Mouse (Mus musculus): Measurements from ENCODE around the gene Adal. TPM values are rescaled to one million over a fixed set of nuclear protein-coding genes. Genes with fewer than 3 reads are reported as not detected.

Gene Adal
- polyA plus RNA-seq, 1 experiment from 2014 or later: 32.1 TPM

DNA sequence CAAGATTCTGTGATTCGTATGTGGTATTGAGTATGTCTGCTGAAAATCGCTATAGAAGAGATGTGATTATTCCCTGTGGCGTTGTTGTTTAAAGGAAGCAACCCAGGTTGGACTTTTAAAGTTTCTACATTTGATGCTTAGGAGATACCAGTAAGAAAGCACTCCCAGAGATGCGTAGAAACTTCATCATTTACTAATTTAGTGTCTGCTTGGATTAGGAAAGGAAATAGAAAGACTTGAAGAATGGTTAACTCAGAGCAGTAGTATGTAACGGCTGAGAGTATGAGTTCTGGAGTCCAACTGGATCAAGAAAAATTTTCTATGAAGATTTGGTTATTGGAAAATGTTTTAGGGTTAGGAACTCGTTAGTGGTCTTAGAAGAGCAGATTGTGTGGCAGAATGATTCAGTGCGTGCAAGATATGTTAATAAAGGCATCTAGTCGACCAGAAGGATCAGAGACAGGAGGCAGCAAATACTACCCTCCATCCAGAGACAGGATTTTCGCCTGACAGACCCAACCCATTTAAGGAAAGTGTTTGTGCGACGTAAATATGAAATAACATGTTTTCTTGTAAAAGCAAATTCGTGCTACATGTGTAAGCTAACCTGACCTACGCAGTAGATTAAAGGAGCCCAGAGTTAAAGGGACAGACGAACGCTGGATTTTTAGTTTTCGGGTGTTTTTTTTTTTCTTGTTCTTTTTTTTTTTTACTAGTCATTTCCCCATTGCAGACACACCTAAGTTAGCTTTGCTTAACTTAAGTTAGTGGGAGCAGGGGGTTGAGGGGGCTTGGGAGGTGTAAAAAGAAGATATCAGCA is 1.2 kb downstream of the Adal start:
- peaks cover 41% of the 10 kb centered on the region for H3K4me1 ChIP-seq
- H3K4me3 ChIP-seq: peak overlapping the region; percentile 77
- 0 out of 2 replicates have a peak, but pooled peaks cover 10% of the 10 kb centered on the region for H3K36me3 ChIP-seq (replicated peaks)
- peak overlapping the region; percentile 84 for H3K4me2 ChIP-seq
- H3K9me3 ChIP-seq: no peaks in the 10 kb centered on the region
- H3K27ac ChIP-seq: peak overlapping the region; percentile 99
- WGBS: 73% methylated on average over 16 of the region's 16 CpGs
- H3K9ac ChIP-seq: peak overlapping the region; percentile 91
- no peak for ATAC-seq (replicated peaks)
- H3K27me3 ChIP-seq (replicated peaks): no peaks in the 10 kb centered on the region

GRCm38 (mm10) chr2:121142415-121142814 is 2.2 kb downstream of the Adal start:
- H3K4me2 ChIP-seq: no peak overlapping the region
- no peak overlapping the region for H3K9ac ChIP-seq
- no peaks in the 10 kb centered on the region for H3K27me3 ChIP-seq (replicated peaks)
- H3K4me1 ChIP-seq: peaks cover 37% of the 10 kb centered on the region
- no peak overlapping the region for H3K4me3 ChIP-seq
- H3K36me3 ChIP-seq (replicated peaks): 0 out of 2 replicates have a peak, but pooled peaks cover 12% of the 10 kb centered on the region
- no peak for ATAC-seq (replicated peaks)
- WGBS: 39% methylated on average over 2 of the region's 2 CpGs
- H3K27ac ChIP-seq: no peak overlapping the region
- no peaks in the 10 kb centered on the region for H3K9me3 ChIP-seq

DNA sequence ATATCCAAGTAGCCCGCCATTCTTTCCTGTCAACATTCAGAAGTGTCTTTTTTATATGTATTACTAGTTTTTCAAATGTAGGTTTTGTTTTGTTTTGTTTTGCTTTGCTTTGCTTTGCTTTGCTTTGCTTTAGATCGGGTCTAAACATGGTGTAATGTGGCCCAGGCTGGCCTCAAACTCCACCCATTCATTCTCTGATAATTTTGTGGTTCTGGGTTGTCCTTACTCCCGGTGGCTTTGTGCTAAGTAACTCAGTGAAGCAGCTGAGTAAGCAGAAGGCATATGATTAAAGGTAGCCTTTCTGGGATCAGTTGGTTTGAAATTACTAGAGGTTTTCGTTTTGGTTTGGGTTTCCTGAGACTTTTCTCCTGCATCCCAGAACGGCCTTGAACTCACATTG is 9.5 kb downstream of the Adal start:
- Histone ChIP-seq H3K4me2 (no peak overlapping the region), H3K4me1 (no peaks in the 10 kb centered on the region), H3K4me3 (no peak overlapping the region), H3K27me3 (replicated peaks) (no peaks in the 10 kb centered on the region), H3K9ac (no peak overlapping the region), H3K36me3 (replicated peaks) (peaks cover 30% of the 10 kb centered on the region; the same call in 1 of the 2 replicates), H3K9me3 (no peaks in the 10 kb centered on the region), H3K27ac (no peak overlapping the region)
- ATAC-seq (replicated peaks): no peak
- WGBS: 90% methylated on average over 5 of the region's 5 CpGs

GRCm38 (mm10) chr2:121153100-121153499 is 12.9 kb downstream of the Adal start:
- Histone ChIP-seq H3K27me3 (replicated peaks) (no peaks in the 10 kb centered on the region), H3K4me1 (no peaks in the 10 kb centered on the region), H3K4me2 (no peak overlapping the region), H3K4me3 (no peak overlapping the region), H3K36me3 (replicated peaks) (peaks cover 33% of the 10 kb centered on the region; the same call in 1 of the 2 replicates), H3K9me3 (no peaks in the 10 kb centered on the region), H3K9ac (no peak overlapping the region), H3K27ac (no peak overlapping the region)
- WGBS: 94% methylated on average over 3 of the region's 3 CpGs
- ATAC-seq (replicated peaks): no peak

- 75% methylated on average over 4 of the region's 4 CpGs for WGBS
- peaks cover 32% of the 10 kb centered on the region for H3K4me1 ChIP-seq
- H3K36me3 ChIP-seq (replicated peaks): peaks cover 2% of the 10 kb centered on the region; the same call in 1 of the 2 replicates
- no peaks in the 10 kb centered on the region for H3K27me3 ChIP-seq (replicated peaks)
- peak overlapping the region; percentile 97 for H3K4me3 ChIP-seq
- H3K9ac ChIP-seq: peak overlapping the region; percentile 24
- no peak overlapping the region for H3K27ac ChIP-seq
- ATAC-seq (replicated peaks): no peak
- H3K4me2 ChIP-seq: peak overlapping the region; percentile 79
- no peaks in the 10 kb centered on the region for H3K9me3 ChIP-seq
These were observed 28.9 kb downstream of the Adal start for GRCm38 (mm10) chr2:121169173-121169572.

DNA sequence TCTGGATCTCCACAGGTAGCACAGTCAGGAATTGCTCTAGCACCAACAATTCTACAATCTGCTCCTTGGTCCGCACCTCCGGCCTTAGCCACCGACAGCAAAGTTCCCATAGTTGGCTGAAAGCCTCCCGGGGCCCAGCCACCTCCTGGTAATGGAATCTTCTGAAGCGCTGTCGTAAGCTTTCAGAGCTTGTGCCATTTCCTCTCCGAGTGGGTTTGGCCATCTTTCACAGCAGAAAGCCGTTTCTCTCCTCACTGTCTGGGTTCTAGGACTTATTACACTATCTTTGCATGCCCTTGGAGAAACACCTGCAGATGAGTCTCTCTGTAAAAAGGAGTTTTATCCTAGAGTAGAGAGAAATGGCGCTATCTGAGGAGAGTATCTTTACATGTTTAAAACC is 29.7 kb downstream of the Adal start:
- ATAC-seq (replicated peaks): no peak
- H3K27me3 ChIP-seq (replicated peaks): no peaks in the 10 kb centered on the region
- H3K9me3 ChIP-seq: no peaks in the 10 kb centered on the region
- peak overlapping the region; percentile 97 for H3K4me3 ChIP-seq
- H3K36me3 ChIP-seq (replicated peaks): peaks cover 7% of the 10 kb centered on the region; the same call in 1 of the 2 replicates
- no peak overlapping the region for H3K27ac ChIP-seq
- H3K4me2 ChIP-seq: peak overlapping the region; percentile 79
- H3K9ac ChIP-seq: peak overlapping the region; percentile 77
- peaks cover 32% of the 10 kb centered on the region for H3K4me1 ChIP-seq
- WGBS: 6% methylated on average over 9 of the region's 9 CpGs

DNA sequence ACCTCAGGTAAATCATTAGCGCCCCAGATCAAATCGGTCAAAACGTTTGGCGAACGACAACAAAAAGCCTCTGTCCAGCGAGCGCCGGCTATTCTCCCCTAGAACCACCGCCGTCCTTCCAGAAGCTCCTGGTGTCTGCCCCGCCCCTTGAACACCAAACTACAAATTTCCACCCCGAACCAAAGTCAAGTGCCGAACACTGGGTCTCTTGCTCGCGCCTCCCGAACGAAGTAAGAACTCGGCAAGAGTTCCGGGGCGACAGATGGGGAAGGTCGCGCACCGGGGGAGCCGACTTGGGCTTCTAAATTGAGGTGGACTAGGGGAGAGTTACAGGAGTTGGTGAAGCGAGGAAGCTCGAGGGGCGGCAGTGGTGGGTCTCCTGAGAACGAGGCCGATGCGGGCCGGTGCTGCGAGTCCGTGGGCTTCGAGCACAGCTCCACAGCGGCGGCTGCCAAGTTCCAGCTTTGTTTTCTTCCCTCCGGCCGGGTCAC is 30.3 kb downstream of the Adal start, which contains the start of gene Tubgcp4:
TSS of gene Tubgcp4 (plus strand) at position 174 of the 491 bp plus-strand sequence.
- Histone ChIP-seq H3K4me2 (peak within 1 kb of the TSS; percentile 79), H3K27me3 (replicated peaks) (no peaks in the 10 kb centered on the region), H3K27ac (peak within 1 kb of the TSS; percentile 88), H3K9ac (peak within 1 kb of the TSS; percentile 77), H3K4me1 (peaks cover 32% of the 10 kb centered on the region), H3K4me3 (peak within 1 kb of the TSS; percentile 97), H3K9me3 (no peaks in the 10 kb centered on the region), H3K36me3 (replicated peaks) (peaks cover 13% of the 10 kb centered on the region; the same call in 1 of the 2 replicates)
- ATAC-seq (replicated peaks): peak; percentile 79
- WGBS: 0% methylated on average over 38 of the region's 38 CpGs

DNA sequence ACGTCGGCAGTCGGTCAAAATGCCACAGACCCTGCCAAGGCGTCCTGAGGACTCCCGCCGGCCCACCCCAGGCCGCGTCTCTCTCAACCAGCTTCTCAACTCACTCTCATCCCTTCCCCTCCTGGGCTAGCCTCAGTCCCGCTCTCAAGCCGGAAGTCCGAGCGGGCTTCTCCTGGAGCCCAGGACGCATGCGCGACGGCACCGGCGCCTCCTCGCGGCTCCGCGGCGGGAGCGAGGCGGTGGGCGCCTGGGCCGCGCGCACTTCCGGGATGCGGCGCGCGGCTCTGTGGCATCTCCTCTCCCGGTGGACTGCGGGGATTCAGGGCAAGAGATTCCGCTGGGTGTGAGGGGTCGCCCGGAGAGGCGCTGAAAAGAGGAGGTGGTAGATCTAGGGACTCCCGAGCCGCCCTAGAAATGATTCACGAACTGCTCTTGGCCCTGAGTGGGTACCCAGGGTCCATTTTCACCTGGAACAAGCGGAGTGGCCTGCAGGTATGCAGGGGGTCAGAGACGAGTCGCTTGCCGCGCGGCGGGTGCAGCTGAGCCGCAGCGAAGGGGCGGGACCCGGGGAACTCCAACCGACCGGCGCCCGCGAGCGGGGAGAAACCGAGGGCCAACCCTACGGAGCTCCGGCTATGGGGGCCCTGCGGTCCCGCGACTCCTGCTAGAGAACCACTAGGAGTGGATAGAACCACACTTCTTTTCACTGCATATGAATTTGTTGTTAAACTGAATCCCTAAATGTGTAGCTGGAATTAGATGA is 30.9 kb downstream of the Adal start, which contains the start of gene Zscan29:
TSS of gene Zscan29 (minus strand) at position 146 of the 763 bp plus-strand sequence.
- ATAC-seq (replicated peaks): peak; percentile 98
- H3K27me3 ChIP-seq (replicated peaks): no peaks in the 10 kb centered on the region
- peak within 1 kb of the TSS; percentile 79 for H3K4me2 ChIP-seq
- peak within 1 kb of the TSS; percentile 97 for H3K4me3 ChIP-seq
- H3K4me1 ChIP-seq: peaks cover 32% of the 10 kb centered on the region
- H3K9me3 ChIP-seq: no peaks in the 10 kb centered on the region
- H3K36me3 ChIP-seq (replicated peaks): peaks cover 18% of the 10 kb centered on the region; the same call in 1 of the 2 replicates
- peak within 1 kb of the TSS; percentile 77 for H3K9ac ChIP-seq
- WGBS: under 1% methylated on average over 66 of the region's 66 CpGs
- H3K27ac ChIP-seq: peak within 1 kb of the TSS; percentile 88

DNA sequence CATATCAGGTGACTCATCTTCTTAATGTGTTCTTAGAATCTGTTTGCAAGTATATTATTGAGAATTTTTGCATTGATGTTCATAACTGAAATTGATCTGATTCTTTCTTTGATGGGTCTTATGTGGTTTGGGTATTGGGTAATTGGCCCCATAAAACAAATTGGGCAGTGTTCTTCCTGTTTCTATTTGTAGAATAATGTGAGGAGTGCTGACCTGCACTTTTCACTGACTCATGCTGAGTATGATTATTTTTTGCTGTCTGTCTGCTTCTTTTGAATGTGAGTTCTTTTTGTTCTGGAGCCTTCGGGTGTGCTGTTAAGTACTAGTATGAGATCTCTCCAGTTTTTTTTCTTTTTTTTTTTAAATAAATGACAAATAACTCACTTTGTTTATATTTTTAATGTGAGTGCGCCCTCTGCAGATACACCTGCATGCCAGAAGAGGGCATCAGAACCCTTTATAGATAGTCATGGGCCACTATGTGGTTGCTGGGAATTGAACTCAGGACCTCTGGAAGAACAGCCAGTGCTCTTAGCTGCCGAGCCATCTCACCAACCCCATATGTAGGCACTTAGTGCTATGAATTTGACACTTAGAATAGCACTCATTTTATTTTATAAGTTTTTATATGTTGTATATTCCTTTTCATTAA is 38.7 kb downstream of the Adal start:
- Histone ChIP-seq H3K9ac (no peak overlapping the region), H3K36me3 (replicated peaks) (peaks cover 65% of the 10 kb centered on the region), H3K4me1 (no peaks in the 10 kb centered on the region), H3K9me3 (no peaks in the 10 kb centered on the region), H3K27ac (no peak overlapping the region), H3K27me3 (replicated peaks) (no peaks in the 10 kb centered on the region), H3K4me2 (no peak overlapping the region), H3K4me3 (no peak overlapping the region)
- 91% methylated on average over 3 of the region's 3 CpGs for WGBS
- no peak for ATAC-seq (replicated peaks)

GRCm38 (mm10) chr2:121183431-121183830 is 43.2 kb downstream of the Adal start:
- Histone ChIP-seq H3K4me1 (no peaks in the 10 kb centered on the region), H3K27ac (no peak overlapping the region), H3K4me2 (no peak overlapping the region), H3K36me3 (replicated peaks) (peaks cover 62% of the 10 kb centered on the region), H3K4me3 (no peak overlapping the region), H3K27me3 (replicated peaks) (no peaks in the 10 kb centered on the region), H3K9me3 (no peaks in the 10 kb centered on the region), H3K9ac (no peak overlapping the region)
- 90% methylated on average over 5 of the region's 5 CpGs for WGBS
- ATAC-seq (replicated peaks): no peak

DNA sequence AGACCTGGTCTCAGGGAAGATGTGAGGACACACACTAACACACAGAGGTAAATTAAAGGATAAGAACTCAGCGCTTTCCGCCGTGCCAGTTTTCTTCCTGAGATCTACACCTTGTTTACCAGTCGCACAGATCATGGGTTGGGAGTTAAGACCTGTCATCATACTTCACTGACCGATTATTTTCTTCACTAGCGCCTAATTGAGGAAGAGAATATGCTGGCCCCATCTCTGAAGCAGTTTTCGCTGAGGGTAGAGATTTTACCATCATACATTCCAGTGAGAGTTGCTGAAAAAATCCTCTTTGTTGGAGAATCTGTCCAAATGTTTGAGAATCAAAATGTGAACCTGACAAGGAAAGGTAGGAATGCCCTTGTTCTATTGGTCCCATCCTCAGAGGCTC is 43.9 kb downstream of the Adal start:
- no peak overlapping the region for H3K27ac ChIP-seq
- H3K4me2 ChIP-seq: no peak overlapping the region
- H3K9me3 ChIP-seq: no peaks in the 10 kb centered on the region
- H3K27me3 ChIP-seq (replicated peaks): no peaks in the 10 kb centered on the region
- no peak overlapping the region for H3K9ac ChIP-seq
- no peak overlapping the region for H3K4me3 ChIP-seq
- peaks cover 61% of the 10 kb centered on the region for H3K36me3 ChIP-seq (replicated peaks)
- 96% methylated on average over 7 of the region's 7 CpGs for WGBS
- H3K4me1 ChIP-seq: no peaks in the 10 kb centered on the region
- no peak for ATAC-seq (replicated peaks)

DNA sequence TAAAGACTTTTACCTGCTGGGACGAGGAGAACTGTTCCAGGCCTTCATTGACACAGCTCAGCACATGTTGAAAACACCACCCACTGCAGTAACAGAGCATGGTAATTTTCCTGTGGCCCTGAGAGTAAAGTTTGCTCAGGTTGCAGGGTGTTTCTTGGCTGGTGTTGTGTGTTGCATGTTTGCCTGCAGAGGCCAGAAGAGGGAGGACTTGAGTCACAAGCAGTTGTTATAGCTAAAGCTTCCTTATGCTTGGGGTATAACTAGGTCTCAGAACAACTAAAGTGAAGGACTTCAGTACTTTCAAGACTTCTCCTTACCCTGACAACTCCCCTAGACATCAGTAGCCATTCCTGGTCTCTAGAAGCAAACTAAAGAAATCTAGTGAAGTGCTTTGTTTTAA is 48.3 kb downstream of the Adal start:
- ATAC-seq (replicated peaks): no peak
- WGBS: 81% methylated on average over 1 of the region's 1 CpGs
- Histone ChIP-seq H3K9me3 (no peaks in the 10 kb centered on the region), H3K27ac (no peak overlapping the region), H3K4me1 (no peaks in the 10 kb centered on the region), H3K36me3 (replicated peaks) (peaks cover 78% of the 10 kb centered on the region), H3K4me3 (no peak overlapping the region), H3K9ac (no peak overlapping the region), H3K4me2 (no peak overlapping the region), H3K27me3 (replicated peaks) (no peaks in the 10 kb centered on the region)

All from midbrain, embryonic 15.5 days (tissue).